Mouse (Mus musculus) heart, postnatal 0 days (tissue): ENCODE measurements at regions not wholly inside any gene's neighbourhood (a gene's known extent, or its start where the extent isn't known, plus 50 kb on each side); places are given as distances from the start of the nearest gene placed in this dataset.

ENCODE experiments used
- CTCF ChIP-seq: IDR thresholded peaks from 2 replicates; pipeline ENCODE4 v1.5.1; 2016; ENCODE audit warnings: antibody characterized with exemption, control low read depth, low read depth
- EP300 ChIP-seq: IDR thresholded peaks from 2 replicates; pipeline ENCODE4 v1.6.1; 2016; ENCODE audit warnings: antibody characterized with exemption, low read depth

DNA sequence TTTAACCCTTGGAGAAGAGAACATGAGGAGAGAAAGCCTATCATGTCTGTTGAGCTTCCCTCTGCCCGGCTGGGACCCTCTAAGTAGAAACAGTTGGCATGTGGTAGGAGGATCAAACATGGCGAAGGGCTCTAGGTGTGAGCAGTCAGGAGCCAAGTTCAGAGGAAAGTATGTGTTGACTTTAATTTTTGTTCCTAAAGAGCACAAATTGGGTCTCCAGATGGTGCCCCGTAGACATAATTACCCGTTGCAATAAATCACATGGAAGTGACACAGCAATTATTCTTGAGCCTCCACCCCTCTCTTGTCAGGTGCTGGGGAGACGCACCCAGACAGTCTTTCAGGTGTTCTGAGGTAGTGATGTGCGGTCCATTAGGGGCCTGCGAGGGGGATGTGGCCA is 239.9 kb upstream of the Elac2 start:
- TF ChIP-seq EP300 (no peak), CTCF (no peak)
